Mouse (Mus musculus) liver, embryonic 14.5 days (tissue): ENCODE data around the gene N4bp3. TPM values are rescaled to one million over a fixed set of nuclear protein-coding genes. Genes with fewer than 3 reads are reported as not detected.

ENCODE experiments used
- ATAC-seq: fragments of 200-750 bp; cut with Nextera tagmentation; 2 replicates; pipeline ENCODE4 v1.8.0; 2017; ENCODE audit warnings: moderate number of reproducible peaks, mild to moderate bottlenecking, moderate library complexity; ENCODE audit not compliant: insufficient read depth
- DNase-seq, 3 experiments: peaks; one replicate each; pipeline ENCODE4 v3.0.0-alpha.2; 2012 to 2013; ENCODE audit warnings: low read depth in 3 of 3, low spot score in 3 of 3
- H3K27ac ChIP-seq: fragments of 300-500 bp; sonication (generic); 2 replicates; pipeline ENCODE4 v1.5.1; 2014; ENCODE audit warnings: moderate library complexity, mild to moderate bottlenecking, control low read depth, inconsistent platforms
- H3K27me3 ChIP-seq: fragments of 300-500 bp; sonication (generic); 2 replicates; pipeline ENCODE4 v1.6.1; 2014; ENCODE audit warnings: mild to moderate bottlenecking, low read length, moderate library complexity; ENCODE audit not compliant: control insufficient read depth, insufficient read depth
- H3K36me3 ChIP-seq: fragments of 300-500 bp; sonication (generic); replicated peaks from 2 replicates; pipeline ENCODE4 v1.6.1; 2014; ENCODE audit warnings: low read depth; ENCODE audit not compliant: control insufficient read depth, insufficient read depth
- H3K4me1 ChIP-seq, 2 experiments: fragments of 200-500 bp in 1 of 2; fragments of 300-500 bp in 1 of 2; sonication (generic) in 1 of 2; replicated peaks; 2 replicates each; pipeline ENCODE4 v1.6.1; 2012 to 2014; ENCODE audit warnings: antibody characterized with exemption in 1 of 2, inconsistent platforms in 1 of 2, low read length in 1 of 2; ENCODE audit not compliant: control insufficient read depth in 2 of 2, insufficient read depth in 2 of 2
- H3K4me2 ChIP-seq: fragments of 300-500 bp; sonication (generic); 2 replicates; pipeline ENCODE4 v1.6.1; 2014; ENCODE audit warnings: low read depth, mild to moderate bottlenecking, control low read depth, moderate library complexity
- H3K4me3 ChIP-seq, 2 experiments: fragments of 200-500 bp in 1 of 2; fragments of 300-500 bp in 1 of 2; sonication (generic) in 1 of 2; 2 replicates each; pipeline ENCODE4 v1.5.1; 2012 to 2014; ENCODE audit warnings: low read depth in 2 of 2, low read length in 2 of 2, mild to moderate bottlenecking in 2 of 2, control low read depth in 1 of 2, inconsistent platforms in 1 of 2, moderate library complexity in 1 of 2; ENCODE audit not compliant: insufficient read depth in 1 of 2
- H3K9ac ChIP-seq: fragments of 300-500 bp; sonication (generic); replicated peaks from 2 replicates; pipeline ENCODE4 v1.6.1; 2014; ENCODE audit warnings: mild to moderate bottlenecking, control low read depth, moderate library complexity
- H3K9me3 ChIP-seq: fragments of 300-500 bp; sonication (generic); 2 replicates; pipeline ENCODE4 v1.6.1; 2016; ENCODE audit warnings: low read length, mixed read lengths; ENCODE audit not compliant: control insufficient read depth
- CTCF ChIP-seq: IDR thresholded peaks from 2 replicates; pipeline ENCODE4 v1.5.1; 2016; ENCODE audit warnings: antibody characterized with exemption, low read depth, control low read depth
- EP300 ChIP-seq: IDR thresholded peaks from 2 replicates; pipeline ENCODE4 v1.6.1; 2016; ENCODE audit warnings: antibody characterized with exemption, low read depth
- WGBS: fragments of 180-500 bp; shearing (Covaris S2); extraction: QIAGEN DNeasy Blood & Tissue Kit; methylation state at CpG from one replicate; pipeline ENCODE4 v1.1.7; 2014; ENCODE audit not compliant: insufficient replicate concordance; 5-methylcytosine and 5-hydroxymethylcytosine counted together
- polyA plus RNA-seq, 2 experiments: library from polyadenylated mRNA; depleted of rRNA in 1 of 2; stranded (reverse) in 1 of 2; unstranded in 1 of 2; fragments of >200 nt; fragmentation: Nextera tagmentation in 1 of 2; extraction: Ambion mirVana in 1 of 2; gene quantifications; 2 replicates each; pipeline versions ENCODE4 v1.2.1 to v1.2.3; 2012 to 2014

Gene N4bp3
- polyA plus RNA-seq, 2 experiments = 1.2 to 1.7 TPM

GRCm38 (mm10) chr11:51688330-51689328 lies 38.0 kb upstream of the N4bp3 start, which contains the start of gene 0610009B22Rik:
Gene 0610009B22Rik (minus strand): TSS chr11:51688874.
- peak within 1 kb of the TSS; percentile 96 for H3K4me2 ChIP-seq
- H3K36me3 ChIP-seq = 0 out of 2 replicates have a peak, but pooled peaks cover 3% of the 10 kb centered on the region
- no peak for TF ChIP-seq EP300
- no peak for TF ChIP-seq CTCF
- peak within 1 kb of the TSS; percentile 78 for H3K27ac ChIP-seq
- peak within 1 kb of the TSS; percentile 84 to 91 for H3K4me3 ChIP-seq
- H3K4me1 ChIP-seq = peaks cover 10 to 13% of the 10 kb centered on the region in 2 experiments
- peak within 1 kb of the TSS; percentile 94 for H3K9ac ChIP-seq
- no peaks in the 10 kb centered on the region for H3K9me3 ChIP-seq
- peak; percentile 98 for ATAC-seq
- H3K27me3 ChIP-seq = no peaks in the 10 kb centered on the region
- WGBS = 0% methylated on average over 60 of the region's 60 CpGs
- DNase-seq = peak; percentile 99

- no peak for TF ChIP-seq EP300
- no peak for TF ChIP-seq CTCF
- Histone ChIP-seq H3K36me3 (no peaks in the 10 kb centered on the region), H3K9me3 (no peaks in the 10 kb centered on the region), H3K27me3 (no peaks in the 10 kb centered on the region), H3K4me3 (no peak overlapping the region), H3K4me2 (peak overlapping the region; percentile 42), H3K9ac (no peak overlapping the region), H3K27ac (no peak overlapping the region), H3K4me1 (peaks cover 0 to 5% of the 10 kb centered on the region in 2 experiments; a peak in 1 of 4 replicates)
- peak; percentile 23; the same call in 1 of the 2 replicates for ATAC-seq
- DNase-seq = no peak
- 43% methylated on average over 8 of the region's 8 CpGs for WGBS
These were observed 31.3 kb upstream of the N4bp3 start for GRCm38 (mm10) chr11:51681976-51682374.

- Histone ChIP-seq H3K4me3 (peak overlapping the region; percentile 16 to 42), H3K27ac (no peak overlapping the region), H3K27me3 (no peaks in the 10 kb centered on the region), H3K9me3 (no peaks in the 10 kb centered on the region), H3K4me2 (peak overlapping the region; percentile 42), H3K36me3 (no peaks in the 10 kb centered on the region), H3K4me1 (peaks cover 0 to 5% of the 10 kb centered on the region in 2 experiments; a peak in 1 of 4 replicates), H3K9ac (no peak overlapping the region; the same call in 1 of the 2 replicates)
- ATAC-seq = peak; percentile 65
- peak; percentile 71 to 75 (median 72) for DNase-seq
- peak; percentile 93 for TF ChIP-seq CTCF
- TF ChIP-seq EP300 = no peak
- WGBS = 29% methylated on average over 13 of the region's 13 CpGs
These were observed 30.8 kb upstream of the N4bp3 start for GRCm38 (mm10) chr11:51681324-51681975.

GRCm38 (mm10) chr11:51679466-51679865 lies 28.8 kb upstream of the N4bp3 start:
- Histone ChIP-seq H3K9ac (no peak overlapping the region), H3K9me3 (no peaks in the 10 kb centered on the region), H3K4me2 (no peak overlapping the region), H3K4me1 (peaks cover 0 to 5% of the 10 kb centered on the region in 2 experiments; a peak in 1 of 4 replicates), H3K4me3 (no peak overlapping the region), H3K27me3 (no peaks in the 10 kb centered on the region), H3K36me3 (no peaks in the 10 kb centered on the region), H3K27ac (no peak overlapping the region)
- TF ChIP-seq EP300 (no peak), CTCF (no peak)
- ATAC-seq (no peak), DNase-seq (no peak)
- WGBS = 62% methylated on average over 3 of the region's 3 CpGs
